Mouse (Mus musculus): Measurements from ENCODE around the gene M1ap. TPM values are rescaled to one million over a fixed set of nuclear protein-coding genes. Genes with fewer than 3 reads are reported as not detected.
A peak's percentile ranks its signal among the peaks of the same experiment; 100 is the strongest.

Gene M1ap
- total RNA-seq (2021), result not detected in 2 replicates
- long read RNA-seq, experiment 1, partial matches to known transcripts, result 0 of 1 reads
- long read RNA-seq, experiment 1, other reads (novel, unspliced or antisense), result 1 of 1 reads
- long read RNA-seq, experiment 2, result 0 reads

GRCm38 (mm10) chr6:82946651-82947050 is at the start of gene M1ap:
M1ap (plus strand) TSS chr6:82946902.
- no peak for DNase-seq

DNA sequence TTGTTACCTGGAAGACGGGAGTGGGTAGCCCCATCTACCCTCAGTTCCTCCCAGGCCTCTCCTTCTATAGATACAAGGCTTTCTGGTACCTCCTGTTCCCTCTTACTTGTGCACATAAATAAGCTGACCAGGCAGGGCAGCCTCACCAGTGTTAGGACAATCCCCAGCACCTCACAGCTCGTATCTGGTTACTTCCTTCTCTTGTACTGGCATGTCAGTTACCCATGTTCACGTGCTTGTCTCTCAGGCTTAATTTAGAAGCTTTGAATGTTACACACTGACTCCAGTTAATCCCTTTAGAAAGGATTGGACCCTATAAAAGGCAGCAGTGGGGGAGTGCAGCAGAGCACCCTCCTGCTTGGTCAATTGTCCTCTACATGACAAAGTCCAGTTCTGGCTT is 49.4 kb upstream of the M1ap start:
- DNase-seq, result no peak

- DNase-seq, result no peak
These were observed 48.5 kb upstream of the M1ap start for GRCm38 (mm10) chr6:82898227-82898626.

- DNase-seq, result no peak
These were observed 48.0 kb upstream of the M1ap start for GRCm38 (mm10) chr6:82898745-82899144.

GRCm38 (mm10) chr6:82902559-82902958 is 44.1 kb upstream of the M1ap start:
- DNase-seq, result no peak

DNA sequence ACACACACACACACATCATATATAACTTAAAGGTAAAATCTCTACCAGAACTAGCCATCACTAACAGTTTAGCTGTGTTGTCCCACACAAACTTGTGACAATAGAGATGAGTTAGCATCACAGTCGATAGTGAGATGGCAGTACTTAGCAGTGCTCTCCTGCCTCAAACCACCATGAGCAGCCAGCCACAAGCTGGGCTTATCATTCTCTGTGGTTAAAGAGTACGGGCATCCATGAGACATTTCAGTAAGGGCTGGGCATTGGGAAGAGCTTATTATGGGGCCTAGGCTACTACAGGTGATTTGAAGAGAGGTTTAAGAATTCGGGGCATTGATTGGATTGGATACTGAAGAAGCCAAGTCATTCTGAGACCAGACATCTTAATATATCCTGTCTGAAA is 39.7 kb upstream of the M1ap start:
- DNase-seq, result no peak

DNA sequence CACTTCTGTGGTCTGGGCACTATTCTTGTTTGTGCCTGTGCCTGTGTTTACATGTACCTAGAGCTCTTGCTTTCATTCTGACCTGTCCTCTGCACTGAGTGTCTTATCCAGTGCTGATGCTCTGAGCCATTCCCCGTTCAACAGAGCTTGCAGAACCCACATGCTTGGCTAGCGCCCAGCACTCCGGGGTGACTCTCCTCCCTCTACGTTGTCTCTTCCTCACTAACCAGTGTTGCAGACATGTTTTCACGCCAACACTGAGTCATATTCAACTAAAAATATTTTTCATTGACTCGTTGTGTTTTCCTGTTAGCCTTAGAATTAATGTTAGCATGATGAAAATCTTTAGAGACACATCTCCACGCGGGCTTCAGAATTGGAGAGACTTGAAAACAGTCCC is 38.7 kb upstream of the M1ap start:
- DNase-seq, result no peak

DNA sequence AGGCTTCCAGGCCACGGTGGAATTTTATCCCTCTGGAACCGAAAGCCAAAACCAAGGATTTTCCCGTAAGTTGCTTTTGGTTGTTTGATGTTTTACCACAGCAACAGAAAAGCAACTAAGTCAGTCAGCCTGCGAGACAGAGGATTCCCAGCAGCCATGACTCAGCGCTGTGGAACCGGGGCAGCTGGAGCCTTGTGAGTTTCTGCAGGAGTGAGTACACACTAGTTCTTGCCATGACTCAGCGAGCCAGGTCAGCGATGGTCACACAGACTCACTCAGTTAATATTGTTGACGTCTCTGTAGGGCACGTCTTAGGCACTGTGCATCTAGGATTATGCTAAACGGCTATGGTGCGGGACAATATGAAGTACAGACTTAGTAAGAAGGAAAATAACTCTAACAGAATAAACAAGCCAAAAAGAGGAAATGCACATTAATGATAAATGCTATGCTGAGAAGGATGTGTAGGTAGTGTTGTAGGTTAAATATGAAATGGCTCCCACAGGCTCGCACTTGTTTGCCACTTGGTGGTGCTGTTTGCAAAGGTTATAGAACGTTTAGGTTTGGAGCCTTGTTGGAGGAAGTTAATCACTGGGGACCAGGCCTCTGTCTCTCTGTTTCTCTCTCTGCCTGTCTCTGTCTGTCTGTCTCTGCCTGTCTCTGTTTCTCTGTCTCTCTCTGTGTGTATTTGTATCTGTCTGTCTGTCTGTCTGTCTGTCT is 37.4 kb upstream of the M1ap start:
- peak; percentile 83 for DNase-seq

- no peak for DNase-seq
These were observed 35.4 kb upstream of the M1ap start for GRCm38 (mm10) chr6:82911303-82911702.

- DNase-seq, result peak; percentile 36
These were observed 33.1 kb upstream of the M1ap start for GRCm38 (mm10) chr6:82913336-82914247.

DNA sequence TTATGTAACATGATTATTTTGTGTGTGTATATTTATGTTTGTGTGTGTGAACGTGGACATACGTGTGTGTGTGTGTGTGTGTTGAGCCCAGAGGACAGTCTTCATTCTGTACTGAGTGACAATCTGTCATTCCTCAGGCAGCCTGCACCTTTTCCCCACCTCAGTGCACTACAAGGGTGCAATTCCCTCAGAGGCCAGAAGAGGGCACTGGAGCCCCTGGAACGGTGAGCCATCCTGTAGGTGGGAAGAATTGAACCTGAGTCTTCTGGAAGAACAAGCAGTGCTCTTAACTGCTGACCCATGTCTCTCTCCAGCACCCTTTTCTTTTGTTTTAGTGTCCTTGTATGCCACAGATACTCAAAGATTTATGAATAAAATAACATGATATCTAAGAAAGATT is 30.8 kb upstream of the M1ap start:
- DNase-seq, result peak; percentile 79

- no peak for DNase-seq
These were observed 30.2 kb upstream of the M1ap start for GRCm38 (mm10) chr6:82916459-82916858.

DNA sequence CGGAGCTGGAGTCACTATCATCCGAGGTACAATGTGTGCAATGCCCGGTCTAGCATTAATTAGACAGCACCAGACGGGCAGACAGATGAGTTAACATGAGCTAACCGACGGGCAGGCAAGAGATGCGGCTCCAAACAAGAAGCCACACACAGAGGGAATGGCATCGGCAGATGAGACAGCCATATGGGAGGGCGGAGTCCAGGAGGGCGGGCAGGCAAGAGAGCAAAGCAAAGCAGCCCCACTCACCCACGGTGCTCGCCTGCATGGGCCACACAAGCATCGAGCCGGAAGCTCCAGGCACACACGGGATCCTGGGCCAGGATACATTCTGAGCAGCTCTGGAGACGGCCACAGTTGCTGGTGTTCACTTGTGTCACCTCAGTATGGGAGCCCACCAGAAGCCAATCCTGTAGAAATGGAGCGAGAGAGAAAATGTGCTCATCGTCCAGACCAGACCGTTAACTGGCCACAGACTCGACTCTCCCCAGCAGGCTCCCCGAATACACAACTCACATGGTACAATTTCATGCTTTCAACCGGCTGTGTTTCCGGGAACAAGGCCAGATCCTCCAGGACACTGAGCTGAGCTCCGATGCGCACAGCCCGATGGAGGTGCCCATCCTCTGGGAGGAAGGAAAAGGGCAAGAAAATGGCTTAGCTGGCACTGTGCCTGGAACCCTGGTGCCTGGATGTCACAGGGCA is 29.5 kb upstream of the M1ap start:
- no peak for DNase-seq

DNA sequence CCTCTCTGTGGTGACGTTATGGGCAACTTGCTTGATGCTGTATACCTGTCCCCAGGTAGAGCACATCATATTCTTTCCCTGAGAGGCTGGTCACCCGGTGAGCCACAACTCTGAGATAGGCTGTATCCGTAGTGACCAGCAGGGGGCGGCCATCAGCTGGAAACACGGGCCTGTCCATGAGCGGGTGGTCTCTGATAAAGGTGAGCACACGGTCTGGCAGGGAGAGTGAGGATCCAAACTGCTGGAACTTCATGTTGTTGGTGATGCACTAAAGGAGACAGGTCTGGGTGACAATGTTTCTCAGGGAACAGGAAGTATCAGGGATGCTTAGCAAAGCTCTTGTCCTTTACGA is 28.9 kb upstream of the M1ap start:
- DNase-seq, result peak; percentile 68

DNA sequence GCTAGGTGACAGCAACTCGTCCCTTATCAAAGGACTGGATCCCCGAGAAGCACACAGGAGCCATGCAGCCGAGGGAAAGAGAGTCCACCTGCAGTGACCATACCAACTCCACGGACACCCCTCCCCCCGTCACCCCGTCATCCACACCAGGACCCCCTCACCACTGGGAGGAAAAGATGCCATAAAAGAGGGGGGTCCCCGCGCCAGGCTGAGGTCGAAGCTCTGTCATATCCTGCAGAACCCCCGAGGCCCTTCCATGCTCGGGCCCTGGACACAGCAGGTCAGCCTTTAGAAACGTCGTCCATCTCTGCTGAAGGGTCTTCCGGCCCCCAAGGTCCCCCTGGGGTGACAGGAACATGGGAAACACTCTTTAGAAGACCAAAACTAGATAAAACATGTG is 28.3 kb upstream of the M1ap start:
- DNase-seq, result no peak

- no peak for DNase-seq
These were observed 27.2 kb upstream of the M1ap start for GRCm38 (mm10) chr6:82919520-82919919.

GRCm38 (mm10) chr6:82921426-82922224 is 25.1 kb upstream of the M1ap start:
- no peak for DNase-seq

DNA sequence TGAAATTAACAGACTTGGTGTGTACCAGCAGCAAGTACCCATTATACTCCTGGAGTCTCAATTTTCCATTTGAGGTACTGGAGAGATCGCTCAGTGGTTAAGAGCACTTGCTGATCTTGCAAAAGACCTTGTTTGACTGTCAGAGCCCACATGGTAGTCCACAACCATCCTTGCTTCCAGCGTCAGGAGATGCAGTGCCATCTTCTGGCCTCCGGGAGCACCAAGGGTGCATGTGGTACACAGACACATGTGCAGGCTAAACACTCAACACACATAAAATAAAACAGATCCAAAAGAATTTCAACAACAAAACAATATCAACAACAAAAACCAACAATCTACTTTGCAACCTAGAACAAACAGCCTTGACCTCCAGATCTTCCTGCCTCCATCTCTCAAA is 21.7 kb upstream of the M1ap start:
- no peak for DNase-seq

DNA sequence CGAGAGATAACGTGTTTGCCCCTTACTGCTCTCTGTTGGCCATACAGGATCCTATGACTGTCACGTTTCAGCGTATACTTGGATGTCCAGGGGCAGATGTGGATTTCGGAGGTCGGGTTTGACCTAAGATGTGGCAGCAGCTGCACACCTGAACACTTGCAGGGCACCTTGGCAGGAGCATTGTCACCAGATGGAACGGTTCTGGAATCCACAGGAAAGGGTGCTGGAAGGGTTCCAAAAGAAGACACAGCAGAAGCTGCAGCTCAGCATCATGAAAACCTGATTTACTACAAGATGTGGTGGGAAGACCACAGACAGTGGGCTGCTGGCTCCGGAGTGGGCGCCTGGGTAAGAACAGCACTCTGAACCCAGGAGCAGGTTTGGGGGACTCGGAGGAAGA is 20.6 kb upstream of the M1ap start:
- no peak for DNase-seq

DNA sequence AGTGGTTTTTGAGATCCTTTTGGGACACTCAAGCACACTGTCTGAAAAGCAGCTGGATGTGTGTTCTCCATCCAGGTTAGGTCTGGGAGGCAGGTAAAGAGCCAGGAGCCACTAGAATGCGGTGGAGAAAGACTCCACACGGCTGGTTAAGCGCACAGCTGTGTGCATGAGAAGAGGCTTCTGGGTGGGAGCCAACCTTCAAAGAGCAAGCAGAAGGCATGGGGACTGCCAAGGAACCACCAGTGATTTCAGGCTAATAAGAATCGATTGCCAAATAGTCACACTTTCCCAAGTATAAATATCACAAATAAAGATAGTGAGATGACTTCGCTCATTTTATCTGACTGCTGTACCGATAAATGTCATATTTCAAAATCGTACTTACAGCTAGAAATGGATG is 20.2 kb upstream of the M1ap start:
- DNase-seq, result no peak

DNA sequence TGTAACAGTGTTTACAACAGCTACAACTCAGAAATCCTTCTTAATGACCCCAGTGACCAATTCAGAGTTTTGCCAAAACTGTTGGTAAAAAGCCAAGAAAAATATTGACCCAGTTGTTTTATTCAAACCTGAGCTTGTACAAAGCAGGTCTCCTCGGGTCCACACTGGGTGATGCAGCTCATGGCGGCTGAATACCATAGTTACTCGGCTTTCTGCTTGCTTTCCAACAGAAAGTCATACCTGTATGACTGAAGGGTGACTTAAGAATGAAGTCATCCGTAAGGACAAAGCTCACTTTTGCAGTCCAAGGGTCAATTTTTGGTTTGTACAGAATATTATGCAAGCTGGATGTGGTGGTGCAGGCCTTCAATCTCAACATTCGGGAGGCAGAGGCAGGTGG is 19.1 kb upstream of the M1ap start:
- no peak for DNase-seq

DNA sequence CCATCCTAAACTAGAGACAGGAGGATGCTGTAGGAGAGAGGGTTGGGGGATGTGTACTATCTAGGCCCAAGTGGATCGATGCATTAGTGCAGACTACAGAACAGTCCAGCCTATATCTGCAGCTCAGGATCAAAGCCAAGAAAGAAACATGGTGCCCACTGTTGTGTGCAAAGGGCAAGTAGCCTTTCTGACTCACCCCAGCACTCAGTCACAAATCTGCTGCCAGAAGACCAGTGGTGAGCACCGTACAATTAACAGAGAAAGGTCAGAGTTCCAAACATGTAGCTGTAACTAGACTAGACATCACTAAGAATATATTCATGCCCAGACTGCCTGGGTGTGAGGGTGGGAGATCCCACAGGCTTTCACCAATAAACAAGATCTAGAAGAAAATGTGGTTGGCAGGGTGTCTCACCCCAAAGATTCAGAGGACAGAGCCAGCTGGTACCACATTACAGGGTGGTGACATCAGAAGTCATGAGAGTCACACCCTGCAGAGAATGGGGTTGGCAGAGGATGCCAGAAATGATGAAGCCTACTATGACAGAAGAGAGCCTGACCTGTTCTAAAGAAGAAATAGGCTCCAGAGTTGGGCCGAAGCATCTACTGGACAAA is 12.0 kb upstream of the M1ap start:
- DNase-seq, result no peak
